Mouse (Mus musculus) megakaryocyte progenitor cell, adult 5-6 weeks (primary cell): ENCODE measurements around the gene Tspan12. TPM values are rescaled to one million over a fixed set of nuclear protein-coding genes. Genes with fewer than 3 reads are reported as not detected.
"Not testable (repeated sequence)": the region's sequence is repeated elsewhere in the genome, so short reads cannot be mapped to it uniquely, and the experiment has no call there.

ENCODE experiments used
- ATAC-seq: replicated peaks from 2 replicates; pipeline ENCODE4 v1.8.0; 2016; ENCODE audit warnings: mild to moderate bottlenecking, moderate TSS enrichment, inconsistent platforms; ENCODE audit not compliant: poor library complexity
- total RNA-seq, 2 experiments: library from RNA; stranded (forward) in 1 of 2; stranded (reverse) in 1 of 2; fragments of 157-497, 149-512 nt in 1 of 2; fragments of 200-1000 nt in 1 of 2; gene quantifications; 2 replicates each; pipeline versions ENCODE4 v1.2.3 to v1.2.4; 2015 to 2017

Tspan12 gene
- 0.12 TPM in 1 of 2 replicates, not detected in the other for total RNA-seq (2015)
- total RNA-seq (2017), result 0.07 TPM in 1 of 2 replicates, not detected in the other

GRCm38 (mm10) chr6:21852344-21852785 is at the start of gene Tspan12:
TSS of gene Tspan12 (minus strand) at chr6:21852515.
- no peak; the same call in 1 of the 2 replicates for ATAC-seq

- ATAC-seq, result no peak
Observed at GRCm38 (mm10) chr6:21894451-21894850, 42.1 kb upstream of the Tspan12 start.

- no peak for ATAC-seq
Observed at GRCm38 (mm10) chr6:21889101-21889500, 36.8 kb upstream of the Tspan12 start.

DNA sequence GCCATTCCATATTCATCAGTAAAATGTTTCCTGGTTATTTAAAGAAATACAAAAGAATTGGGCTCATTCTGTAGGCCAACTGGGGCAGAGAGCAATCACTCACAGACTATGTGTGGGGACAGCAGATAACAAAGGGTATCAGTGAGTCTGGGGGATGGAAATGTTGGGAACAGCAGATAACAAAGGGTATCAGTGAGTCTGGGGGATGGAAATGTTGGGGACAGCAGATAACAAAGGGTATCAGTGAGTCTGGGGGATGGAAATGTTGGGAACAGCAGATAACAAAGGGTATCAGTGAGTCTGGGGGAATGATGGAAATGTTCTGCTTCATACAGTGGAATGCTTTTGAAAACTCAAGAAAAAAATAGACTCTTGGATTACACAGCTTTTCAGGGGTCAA is 35.7 kb upstream of the Tspan12 start:
- not testable (repeated sequence) for ATAC-seq

DNA sequence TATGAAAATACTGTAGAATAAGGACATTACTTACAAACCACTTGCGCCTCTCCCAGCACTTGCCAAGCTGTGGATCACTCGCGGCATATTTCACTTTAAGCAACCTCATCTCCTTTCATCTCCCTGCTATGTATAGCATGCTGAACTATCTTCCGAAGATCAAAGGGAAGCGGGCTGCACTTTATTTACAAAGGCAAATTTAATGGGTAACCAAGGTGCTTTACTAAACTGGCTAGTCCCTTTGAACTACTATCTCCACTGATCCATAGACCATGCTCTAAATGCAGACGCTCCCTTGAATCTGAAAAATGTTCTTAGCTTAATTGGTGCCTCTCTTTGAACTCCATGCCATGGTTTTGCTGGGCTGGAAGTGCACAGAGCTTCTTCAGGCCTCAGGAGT is 27.2 kb upstream of the Tspan12 start:
- ATAC-seq, result no peak

GRCm38 (mm10) chr6:21867310-21867709 is 15.0 kb upstream of the Tspan12 start:
- no peak for ATAC-seq

DNA sequence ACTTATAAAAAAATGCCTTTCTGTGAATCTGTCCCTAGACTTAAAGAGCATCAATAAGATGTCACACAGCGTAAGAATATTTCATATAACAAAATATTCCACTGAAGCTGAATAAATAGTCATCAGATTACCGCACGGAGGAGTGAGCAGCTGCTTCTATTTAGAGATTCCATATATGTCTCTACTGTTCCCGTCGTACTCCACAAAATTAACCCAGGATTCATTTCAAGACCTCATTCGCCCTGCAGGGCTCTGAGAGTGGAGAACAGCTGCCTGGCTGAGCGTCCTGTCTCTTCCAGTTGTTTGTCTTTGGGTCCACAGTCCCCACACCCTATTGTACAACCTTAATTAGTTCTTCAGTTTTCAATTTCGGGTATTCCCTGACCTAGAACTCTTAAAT is 11.9 kb upstream of the Tspan12 start:
- ATAC-seq, result no peak

DNA sequence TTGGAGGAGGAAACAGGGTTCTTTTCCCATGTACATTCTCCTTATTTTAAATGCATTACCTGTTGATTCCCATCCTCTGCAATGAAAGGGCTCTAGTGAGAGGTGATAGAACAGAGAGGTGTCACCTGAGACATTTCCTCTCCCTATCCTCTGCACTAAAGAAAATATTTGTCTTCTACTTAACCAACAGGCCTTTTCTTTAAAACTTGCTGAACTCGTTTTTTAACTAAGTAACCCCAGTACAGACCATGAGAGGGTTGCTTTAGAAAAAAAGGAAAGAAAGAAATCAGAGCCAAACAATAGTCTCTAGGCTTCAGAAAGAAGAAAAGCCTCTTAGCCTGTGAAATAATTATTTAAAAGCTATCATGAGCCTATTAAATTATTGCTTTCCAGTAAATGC is 11.2 kb upstream of the Tspan12 start:
- no peak for ATAC-seq

GRCm38 (mm10) chr6:21861316-21861715 is 9.0 kb upstream of the Tspan12 start:
- no peak for ATAC-seq

- no peak for ATAC-seq
Observed at GRCm38 (mm10) chr6:21857843-21858242, 5.5 kb upstream of the Tspan12 start.

DNA sequence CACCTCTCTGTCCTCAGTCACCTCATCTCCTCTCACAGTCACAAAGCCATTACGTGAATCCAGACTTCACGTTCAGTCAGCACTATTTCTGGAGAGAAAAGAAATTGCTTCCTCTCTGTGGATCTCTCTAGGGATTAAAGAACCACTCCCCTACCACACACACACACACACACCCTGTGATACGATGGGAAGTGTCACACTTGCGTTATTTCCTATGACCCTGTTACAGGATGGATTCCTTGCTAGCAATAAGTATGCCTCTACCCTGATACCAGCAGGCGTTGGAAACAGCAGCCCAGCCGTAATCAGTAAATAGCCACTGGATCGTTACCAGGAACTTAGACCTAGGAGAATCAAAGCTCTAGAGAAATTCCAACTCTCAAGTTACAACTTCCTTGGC is 3.6 kb upstream of the Tspan12 start:
- no peak for ATAC-seq

DNA sequence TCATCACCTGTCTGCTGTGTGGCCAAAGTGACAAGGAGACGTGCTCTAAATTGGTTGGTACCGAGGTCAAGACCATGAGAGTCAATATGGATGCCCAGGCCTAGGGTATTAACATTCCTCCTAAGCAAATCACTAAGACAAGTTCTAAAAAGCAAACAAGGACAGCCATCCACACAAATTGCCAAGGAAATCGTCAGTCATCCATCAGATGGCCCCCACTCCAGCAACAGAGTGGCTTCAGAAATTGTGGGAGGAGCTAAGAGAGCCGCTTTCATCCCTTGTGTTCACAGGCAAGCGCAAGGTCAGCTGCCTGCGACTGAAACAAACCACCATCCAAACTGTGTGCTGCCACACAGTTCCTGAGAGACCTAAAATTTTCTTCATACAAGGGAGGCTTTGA is 1.0 kb upstream of the Tspan12 start:
- no peak for ATAC-seq

- ATAC-seq, result peak; percentile 65
Observed at GRCm38 (mm10) chr6:21851596-21852343, 545 bp downstream of the Tspan12 start.

DNA sequence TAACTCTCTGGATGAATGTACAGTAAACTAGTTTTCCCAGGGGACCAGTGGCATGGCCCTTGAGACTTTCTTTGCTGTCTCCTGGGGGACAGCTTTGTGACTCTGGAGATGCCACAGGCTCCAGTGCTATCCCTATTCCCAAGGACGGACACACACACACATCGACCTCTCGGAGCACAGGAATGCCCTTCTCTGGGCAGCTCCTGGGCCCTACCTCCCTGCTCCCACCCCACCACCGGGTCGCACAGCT is 1.0 kb downstream of the Tspan12 start:
- peak; percentile 49 for ATAC-seq

- ATAC-seq, result no peak
Observed at GRCm38 (mm10) chr6:21850526-21851345, 1.6 kb downstream of the Tspan12 start.

DNA sequence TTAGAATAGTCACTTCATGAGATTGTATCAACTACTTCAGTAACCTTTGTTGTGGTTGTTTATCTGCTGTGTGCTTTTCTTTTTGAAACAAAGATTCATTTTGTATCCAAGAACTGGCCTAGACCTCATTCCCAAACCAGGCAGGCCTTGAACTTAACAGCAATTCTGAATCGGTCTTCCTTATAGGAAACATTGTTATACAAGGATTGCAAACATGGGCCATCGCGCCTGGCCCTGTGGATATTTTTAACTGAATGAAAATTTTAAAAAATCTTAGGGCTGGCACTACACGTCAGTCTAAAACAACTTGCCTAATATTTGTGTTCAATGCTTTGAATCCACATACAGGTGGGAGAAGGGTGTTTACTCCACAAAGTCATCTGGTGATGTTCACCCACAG is 3.5 kb downstream of the Tspan12 start:
- ATAC-seq, result no peak

- no peak for ATAC-seq
Observed at GRCm38 (mm10) chr6:21839976-21840775, 12.1 kb downstream of the Tspan12 start.

DNA sequence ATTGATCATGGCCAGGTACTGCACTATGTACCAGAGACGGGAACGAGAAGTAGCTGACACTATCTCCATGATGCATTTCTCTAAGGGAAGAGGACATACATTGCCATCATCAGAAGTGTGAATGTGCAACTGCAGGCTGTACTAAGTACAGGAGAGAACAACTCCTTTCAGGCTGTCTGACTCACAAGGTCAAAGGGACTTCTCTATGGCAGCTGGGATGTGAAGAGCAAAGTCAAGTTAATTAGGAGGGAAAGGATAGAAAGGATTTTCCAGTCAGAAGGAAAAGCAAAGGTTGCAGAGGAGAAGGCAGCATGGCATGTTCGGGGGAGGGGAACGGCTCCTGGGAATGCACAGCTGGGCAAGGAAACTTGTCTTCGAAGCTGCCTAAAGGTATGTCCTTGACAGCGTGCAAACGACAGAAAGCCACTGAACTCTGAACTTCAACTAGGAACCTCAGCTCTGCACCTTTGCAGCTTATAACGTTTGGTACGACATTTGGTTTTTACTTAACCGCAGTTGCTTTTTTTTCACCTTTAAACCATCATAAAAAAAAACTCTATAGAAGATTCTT is 13.0 kb downstream of the Tspan12 start:
- ATAC-seq, result no peak

- no peak for ATAC-seq
Observed at GRCm38 (mm10) chr6:21833531-21833930, 18.8 kb downstream of the Tspan12 start.

DNA sequence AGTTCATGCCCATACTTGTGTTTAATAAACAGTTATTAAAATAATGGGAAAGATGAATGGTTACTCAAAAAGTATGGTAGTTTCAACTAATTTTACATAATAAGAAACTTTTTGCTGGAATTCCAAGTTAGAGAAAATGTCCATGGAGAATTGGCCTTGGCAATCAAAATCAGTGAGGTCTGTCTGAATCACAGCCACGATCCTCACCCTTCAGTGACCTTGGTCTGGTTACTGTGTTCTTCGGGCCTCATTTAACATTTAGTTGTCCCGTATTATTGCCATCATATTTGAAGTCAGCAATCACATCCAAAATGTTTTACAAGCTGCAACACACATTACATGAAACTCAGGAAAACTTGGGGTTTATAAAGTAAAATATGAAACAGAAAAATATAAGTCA is 20.4 kb downstream of the Tspan12 start:
- ATAC-seq, result no peak

DNA sequence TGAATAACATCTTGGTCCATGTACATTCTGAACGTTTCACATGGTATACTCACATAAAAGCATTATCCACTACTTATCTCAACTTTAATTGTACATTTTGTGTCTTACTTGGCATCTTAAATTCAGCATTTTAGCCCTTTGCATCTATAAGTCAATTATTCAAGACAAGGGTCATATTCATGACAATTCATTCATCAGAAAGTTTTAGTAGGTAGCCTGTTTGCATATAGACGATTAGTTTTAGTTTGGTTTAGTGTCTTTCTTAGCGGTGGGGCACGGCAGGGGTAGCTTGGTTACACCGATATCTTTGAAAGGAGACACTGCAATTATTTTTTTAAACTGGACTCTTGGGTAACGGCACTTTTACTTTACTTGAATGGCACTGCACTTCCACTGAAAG is 21.4 kb downstream of the Tspan12 start:
- no peak for ATAC-seq
